Mouse (Mus musculus): Measurements from ENCODE around the gene Ssr2.

DNA sequence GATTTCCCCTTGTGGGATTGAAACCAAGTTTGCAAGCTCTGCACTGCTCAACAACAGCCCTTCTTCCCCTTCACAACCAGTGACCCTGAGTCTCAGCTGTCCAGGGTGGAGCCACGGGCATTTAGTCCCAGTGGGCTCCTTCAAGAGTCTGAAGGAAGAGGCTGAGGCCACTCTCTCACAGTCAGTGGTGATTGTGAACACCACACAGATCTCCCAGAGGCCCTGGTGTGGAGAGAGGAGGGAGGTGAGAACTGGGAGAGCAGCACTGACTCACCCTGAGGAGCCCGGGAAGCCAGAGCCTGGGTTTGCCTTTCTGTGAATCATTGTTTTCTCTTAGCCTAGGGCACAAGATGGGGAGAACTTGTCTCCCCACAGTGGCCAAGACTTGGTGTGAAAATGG, 49.3 kb downstream of the Ssr2 start:
- TF ChIP-seq GATA1 (IDR thresholded peaks at IDR 0.05; ENCODE audit: borderline replicate concordance, low read length) (no peak), FLI1 (IDR thresholded peaks at IDR 0.05; ENCODE audit: low read length) (no peak)

All from megakaryocyte, embryonic 14.5 days (primary cell).